Mouse (Mus musculus): Measurements from ENCODE around the gene Fam78b. TPM values are rescaled to one million over a fixed set of nuclear protein-coding genes. Genes with fewer than 3 reads are reported as not detected.

The Fam78b gene
- 4.9 and 6.1 TPM in 2 replicates for polyA plus RNA-seq (2012; rRNA removed)

GRCm38 (mm10) chr1:167001174-167001843 lies at the start of gene Fam78b:
Gene Fam78b, plus strand, starts transcription at chr1:167001417.
- no peak for DNase-seq (ENCODE audit: low read depth)

- no peak for DNase-seq (ENCODE audit: low read depth)
Observed at GRCm38 (mm10) chr1:166964508-166964907, 36.7 kb upstream of the Fam78b start.

- DNase-seq (ENCODE audit: low read depth), result no peak
Observed at GRCm38 (mm10) chr1:166968271-166968670, 32.9 kb upstream of the Fam78b start.

GRCm38 (mm10) chr1:166973731-166974130 lies 27.5 kb upstream of the Fam78b start:
- no peak for DNase-seq (ENCODE audit: low read depth)

- no peak for DNase-seq (ENCODE audit: low read depth)
Observed at GRCm38 (mm10) chr1:166978611-166979010, 22.6 kb upstream of the Fam78b start.

- DNase-seq (ENCODE audit: low read depth), result no peak
Observed at GRCm38 (mm10) chr1:166994266-166994665, 7.0 kb upstream of the Fam78b start.

- DNase-seq (ENCODE audit: low read depth), result no peak
Observed at GRCm38 (mm10) chr1:166996250-166996649, 5.0 kb upstream of the Fam78b start.

- DNase-seq (ENCODE audit: low read depth), result no peak
Observed at GRCm38 (mm10) chr1:166996811-166997210, 4.4 kb upstream of the Fam78b start.

- DNase-seq (ENCODE audit: low read depth), result no peak
Observed at GRCm38 (mm10) chr1:167000529-167001173, 566 bp upstream of the Fam78b start.

- no peak for DNase-seq (ENCODE audit: low read depth)
Observed at GRCm38 (mm10) chr1:167001844-167002485, 748 bp downstream of the Fam78b start.

GRCm38 (mm10) chr1:167002486-167002850 lies 1.3 kb downstream of the Fam78b start:
- no peak for DNase-seq (ENCODE audit: low read depth)

GRCm38 (mm10) chr1:167004621-167005020 lies 3.4 kb downstream of the Fam78b start:
- DNase-seq (ENCODE audit: low read depth), result no peak

GRCm38 (mm10) chr1:167007341-167007740 lies 6.1 kb downstream of the Fam78b start:
- DNase-seq (ENCODE audit: low read depth), result no peak

GRCm38 (mm10) chr1:167010190-167010589 lies 9.0 kb downstream of the Fam78b start:
- no peak for DNase-seq (ENCODE audit: low read depth)

- DNase-seq (ENCODE audit: low read depth), result no peak
Observed at GRCm38 (mm10) chr1:167011301-167011700, 10.1 kb downstream of the Fam78b start.

- DNase-seq (ENCODE audit: low read depth), result no peak
Observed at GRCm38 (mm10) chr1:167012616-167013015, 11.4 kb downstream of the Fam78b start.

GRCm38 (mm10) chr1:167013234-167013864 lies 12.1 kb downstream of the Fam78b start:
- no peak for DNase-seq (ENCODE audit: low read depth)

- DNase-seq (ENCODE audit: low read depth), result no peak
Observed at GRCm38 (mm10) chr1:167016269-167016668, 15.1 kb downstream of the Fam78b start.

- no peak for DNase-seq (ENCODE audit: low read depth)
Observed at GRCm38 (mm10) chr1:167022001-167022424, 20.8 kb downstream of the Fam78b start.

- no peak for DNase-seq (ENCODE audit: low read depth)
Observed at GRCm38 (mm10) chr1:167022541-167023121, 21.4 kb downstream of the Fam78b start.

GRCm38 (mm10) chr1:167023794-167024193 lies 22.6 kb downstream of the Fam78b start:
- DNase-seq (ENCODE audit: low read depth), result no peak

- DNase-seq (ENCODE audit: low read depth), result no peak
Observed at GRCm38 (mm10) chr1:167024961-167025360, 23.7 kb downstream of the Fam78b start.

All from gonadal fat pad, adult 2 months (tissue).